Mouse (Mus musculus) heart, postnatal 4 days (tissue): ENCODE measurements around the gene Arhgap21. TPM values are rescaled to one million over a fixed set of nuclear protein-coding genes. Genes with fewer than 3 reads are reported as not detected.

Experiments
- DNase-seq: peaks from one replicate; pipeline ENCODE4 v3.0.0; 2021
- total RNA-seq, 2 experiments: library from RNA; stranded (reverse); gene quantifications; 2 replicates each; pipeline ENCODE4 v1.2.3; 2021

Arhgap21 gene
- 100 to 1,000 TPM; 138 to 140 TPM for total RNA-seq

DNA sequence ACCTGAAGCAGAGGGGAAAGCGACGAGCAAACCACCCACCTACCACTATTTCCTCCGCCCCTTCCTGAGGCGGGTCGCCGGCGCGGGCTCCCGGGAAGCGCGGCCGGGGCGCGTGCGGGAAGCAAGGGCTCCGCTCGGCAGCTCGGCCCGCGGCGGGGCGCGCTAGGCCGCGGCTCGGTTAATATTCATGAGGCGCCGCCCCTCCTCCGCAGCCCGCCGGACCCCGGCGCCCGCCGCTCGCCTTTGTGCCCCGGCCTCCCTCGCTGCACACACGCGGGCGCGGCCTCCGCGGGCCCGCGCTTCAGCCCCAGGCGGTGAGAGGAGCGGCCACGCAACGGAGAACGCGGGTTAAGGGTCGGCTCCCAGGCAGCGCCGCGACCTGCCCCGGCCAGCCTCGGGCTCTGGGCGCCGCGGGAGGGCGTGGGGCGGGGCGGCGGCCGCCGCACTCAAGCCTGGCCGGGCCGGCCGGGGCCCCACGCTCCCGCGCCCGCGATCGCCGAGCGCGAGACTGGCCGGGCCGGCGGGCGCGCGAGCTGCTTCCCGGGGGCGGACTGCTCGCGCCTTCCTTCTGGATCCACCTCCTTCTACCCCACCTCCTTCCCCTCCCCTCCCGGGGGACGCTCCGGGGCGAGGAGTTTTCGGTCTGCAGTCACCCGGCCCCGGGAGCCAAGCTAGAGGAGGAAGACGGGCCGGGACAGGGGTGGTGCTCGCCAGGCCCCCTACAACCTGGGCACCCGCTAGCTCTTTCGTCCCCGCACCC lies at the start of gene Arhgap21:
Arhgap21 (minus strand) TSS at position 441 of the 760 bp plus-strand sequence.
- DNase-seq: peak; percentile 86

DNA sequence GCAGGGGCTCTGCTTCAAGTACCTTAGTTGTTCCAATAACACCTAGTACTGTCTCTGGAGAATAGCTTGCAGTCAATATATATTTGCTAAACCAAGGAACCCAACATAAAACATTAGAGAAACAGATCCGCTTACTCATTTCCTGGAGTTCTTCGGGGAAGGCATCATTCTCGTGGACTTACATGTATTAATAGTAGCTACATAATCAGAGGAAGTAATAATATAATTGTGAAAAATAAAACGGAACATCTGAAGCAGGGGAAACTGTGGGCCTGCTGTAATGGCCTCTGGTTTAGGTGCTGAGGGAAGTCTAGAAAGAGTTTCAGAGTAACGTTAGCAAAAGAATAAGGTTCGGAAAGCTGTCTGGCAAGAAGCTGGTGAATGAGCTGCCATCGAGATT lies 47.9 kb upstream of the Arhgap21 start:
- no peak for DNase-seq

DNA sequence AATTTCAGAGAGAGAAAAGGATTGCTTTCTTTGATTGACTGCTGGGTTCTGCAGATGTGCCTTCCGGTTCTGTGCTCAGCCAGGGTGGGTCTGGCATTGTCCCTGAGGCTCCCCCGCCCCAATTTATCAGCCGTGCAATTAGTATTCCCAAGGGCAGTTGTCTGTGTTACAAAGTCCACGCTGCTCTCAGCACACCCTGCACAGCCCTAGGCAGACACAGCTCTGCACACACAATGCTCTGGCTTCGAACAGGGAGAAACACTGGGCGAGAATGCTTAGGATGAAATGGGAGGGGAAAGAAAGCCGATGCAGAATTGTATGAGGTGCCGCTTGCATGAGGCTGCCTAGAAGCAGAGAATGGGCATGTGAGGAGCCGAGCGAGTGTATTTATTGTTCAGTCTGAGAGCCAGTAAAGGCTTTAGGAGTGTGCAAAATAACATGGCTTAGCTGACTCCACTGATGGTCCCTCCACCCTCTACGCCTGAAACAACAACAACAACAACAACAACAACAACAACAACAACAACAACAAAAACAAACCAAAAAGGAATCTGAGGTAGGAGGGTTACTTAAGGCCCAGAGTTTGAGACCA lies 42.2 kb upstream of the Arhgap21 start:
- DNase-seq: no peak

DNA sequence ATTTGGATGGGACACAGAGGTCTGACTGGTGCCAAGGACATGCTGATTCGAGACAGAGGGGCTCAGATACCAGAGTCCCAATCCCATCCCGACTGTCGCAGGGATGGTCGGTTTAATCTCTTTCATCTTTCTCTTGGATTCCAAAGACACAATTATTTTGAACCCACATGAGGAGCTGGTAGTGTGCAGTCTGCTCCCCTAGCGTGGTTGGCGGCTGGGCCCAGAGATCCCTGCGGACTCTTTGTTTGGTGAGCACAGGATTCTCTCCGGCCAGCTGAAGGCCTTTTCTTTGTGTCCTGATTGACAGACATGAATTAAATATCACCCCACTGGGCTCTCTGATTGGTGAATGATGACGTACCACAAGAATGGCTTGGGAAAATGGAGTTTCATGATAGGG lies 41.5 kb upstream of the Arhgap21 start:
- DNase-seq: no peak

DNA sequence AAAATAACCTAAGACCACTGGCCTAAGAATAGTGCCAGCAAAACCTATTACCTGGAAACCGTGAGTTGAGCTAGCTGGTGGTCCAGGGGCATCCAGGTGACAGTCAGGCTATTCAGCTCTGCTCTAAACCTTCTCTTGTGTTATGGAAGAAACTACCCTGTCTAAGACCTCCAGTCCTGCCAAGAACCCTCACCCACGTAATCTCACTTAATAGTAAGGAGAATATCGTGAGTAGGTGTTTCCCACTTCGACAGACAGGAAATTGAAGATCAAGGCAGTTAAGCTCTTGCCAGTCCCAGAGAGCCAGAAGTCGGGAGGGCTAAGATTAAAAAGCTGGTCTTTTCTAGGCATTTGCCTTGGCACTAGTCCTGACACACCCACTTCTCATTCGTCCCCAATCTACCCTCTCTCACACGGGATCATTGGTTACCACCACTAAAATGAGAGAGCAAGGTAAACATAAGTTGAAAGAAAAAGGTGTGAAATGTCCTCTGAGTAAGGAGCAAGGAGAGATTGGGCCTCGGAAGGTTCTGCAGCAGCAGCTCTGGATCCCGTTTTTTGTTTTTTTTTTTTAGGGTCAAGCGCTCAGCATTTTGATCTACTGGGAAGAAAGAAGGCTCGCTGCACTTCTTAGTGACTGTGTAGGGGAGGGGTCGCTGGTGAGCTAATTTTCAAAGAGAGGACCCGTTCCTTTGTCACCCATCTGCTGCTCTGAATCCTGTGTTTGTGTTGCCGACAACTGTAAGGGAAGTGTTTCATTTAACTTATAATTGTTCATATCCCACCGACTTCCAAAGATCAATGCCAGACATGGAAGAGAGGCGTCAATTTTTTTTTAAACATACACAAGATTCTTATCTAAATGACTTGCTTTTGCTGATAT lies 40.8 kb upstream of the Arhgap21 start:
- no peak for DNase-seq

DNA sequence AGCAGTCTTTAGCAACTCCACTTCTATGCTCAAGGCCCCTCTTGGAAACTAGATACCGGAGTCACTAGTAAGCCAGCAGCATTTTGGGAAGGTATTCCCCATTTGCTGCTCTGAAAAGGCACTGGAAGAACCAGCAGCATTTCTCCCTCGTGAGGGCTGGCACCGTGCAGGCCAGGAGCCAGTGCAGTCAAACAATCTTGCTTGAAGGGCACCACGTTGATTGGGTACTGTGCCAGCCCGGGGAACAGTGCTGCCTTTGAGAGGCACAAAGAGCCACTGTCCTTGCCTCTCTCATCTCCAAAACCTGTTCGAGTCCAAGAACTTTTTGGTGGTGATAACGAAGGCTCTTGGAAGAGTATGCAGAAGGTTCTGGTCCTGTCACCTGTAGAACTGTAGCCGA lies 33.9 kb upstream of the Arhgap21 start:
- no peak for DNase-seq

DNA sequence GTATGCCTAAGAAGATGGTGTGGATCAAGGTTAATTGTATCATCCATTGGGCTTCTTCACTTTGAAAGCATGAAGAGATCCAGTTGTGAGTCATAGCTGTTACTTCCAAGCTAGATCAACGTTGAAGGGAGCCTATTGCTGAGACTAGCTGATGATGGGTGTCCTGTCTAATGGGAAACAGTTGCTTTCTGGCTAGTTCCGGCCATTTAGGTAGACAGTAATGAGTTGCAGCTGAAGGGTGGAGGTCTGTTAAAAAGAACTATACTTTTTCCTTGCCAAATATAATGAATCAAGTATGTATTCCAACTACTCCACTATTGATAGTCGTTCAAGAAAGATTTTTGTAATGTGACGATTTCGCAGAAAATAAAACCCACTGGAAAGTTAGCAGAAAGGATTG lies 32.5 kb upstream of the Arhgap21 start:
- no peak for DNase-seq

DNA sequence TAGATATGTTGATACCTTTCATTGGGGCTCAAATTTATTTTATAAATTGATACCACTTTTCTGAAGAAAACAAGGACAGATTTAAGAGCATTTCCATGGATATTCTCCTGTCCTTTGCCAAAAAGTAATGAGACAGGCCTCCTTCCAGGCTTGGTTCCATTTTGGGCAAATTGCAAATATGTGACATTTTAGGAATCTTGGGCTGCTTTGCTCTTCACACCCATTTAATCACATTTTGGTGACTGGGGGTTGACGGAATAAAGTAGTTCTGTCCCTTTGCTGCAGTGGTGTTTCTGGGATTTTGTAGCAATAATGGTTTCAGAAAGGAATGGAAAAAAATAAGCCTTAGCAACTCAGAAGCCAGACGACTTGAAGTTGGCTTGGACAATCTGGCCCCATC lies 26.9 kb upstream of the Arhgap21 start:
- DNase-seq: no peak

DNA sequence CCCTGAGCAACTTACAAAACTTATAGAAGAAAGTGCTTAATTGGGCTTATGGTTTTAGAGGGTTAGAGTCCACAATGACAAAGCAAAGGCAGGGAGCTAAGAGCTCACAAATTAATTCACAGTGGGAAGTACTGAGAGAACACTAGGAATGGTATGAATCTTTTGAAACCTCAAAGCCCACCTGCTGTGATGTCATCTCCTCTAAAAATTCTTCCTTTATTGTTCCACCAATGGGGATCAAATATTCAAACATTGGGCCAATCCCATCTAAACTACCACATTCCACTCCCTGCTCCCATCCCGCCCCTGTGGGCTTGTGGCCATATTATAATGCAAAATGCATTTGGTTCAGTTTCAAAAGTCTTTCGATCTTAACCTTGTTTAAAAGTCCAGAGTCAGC lies 22.8 kb upstream of the Arhgap21 start:
- DNase-seq: no peak

DNA sequence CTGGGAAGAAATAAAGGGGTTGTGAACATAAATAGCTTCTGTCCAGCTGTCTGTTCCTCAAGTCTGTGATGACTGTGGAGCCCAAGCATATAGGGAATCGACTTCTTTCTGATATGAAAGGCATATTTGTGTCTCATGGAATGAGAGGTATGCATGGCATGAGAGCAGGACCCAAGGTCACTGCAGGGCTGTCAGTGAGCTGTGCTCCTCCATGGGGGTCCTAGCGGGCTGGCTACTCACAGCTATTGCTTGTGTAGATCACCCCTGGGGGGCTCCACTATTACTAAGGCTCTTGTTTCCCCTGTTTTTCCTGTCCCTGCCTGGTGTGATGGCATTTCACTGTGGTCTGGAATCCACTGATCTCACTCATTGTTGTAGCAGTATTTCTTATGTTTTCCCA lies 22.2 kb upstream of the Arhgap21 start:
- no peak for DNase-seq

DNA sequence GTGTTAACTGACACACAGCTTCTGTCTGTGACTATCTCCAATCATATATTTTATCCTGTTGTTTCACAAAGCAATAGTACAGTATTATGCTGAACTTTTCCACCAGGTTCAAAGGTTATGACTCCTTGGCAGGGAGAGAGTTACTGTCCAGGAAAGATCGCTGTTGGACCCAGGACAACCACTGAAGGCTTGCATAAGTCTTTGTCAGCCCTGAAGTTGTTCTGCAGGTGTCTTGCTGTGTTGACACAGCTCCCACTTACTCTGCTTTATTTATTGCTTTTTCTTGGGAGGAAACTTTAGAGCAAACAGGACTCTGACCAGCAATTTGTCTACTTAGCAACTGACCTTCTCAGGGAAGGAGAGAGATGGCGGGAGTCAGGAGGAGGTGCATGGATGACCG lies 21.4 kb upstream of the Arhgap21 start:
- no peak for DNase-seq

DNA sequence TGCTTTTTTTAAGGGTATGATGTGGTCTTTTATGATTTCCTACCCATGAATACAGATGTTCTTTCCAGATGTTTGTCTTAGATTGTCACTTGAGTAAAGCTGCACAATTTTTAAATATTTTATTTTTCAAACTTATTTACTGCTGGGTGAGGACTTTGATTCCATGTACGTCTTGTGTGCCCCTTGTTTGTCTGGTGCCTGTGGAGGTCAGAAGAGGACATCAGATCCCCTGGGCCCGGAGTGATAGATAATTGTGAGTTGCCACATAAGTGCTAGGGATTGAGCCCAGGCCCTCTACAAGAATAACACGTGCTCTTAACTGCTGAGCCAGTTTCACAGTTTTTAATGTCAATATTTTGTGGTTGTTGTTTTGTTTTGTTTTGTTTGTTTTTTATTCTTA lies 19.1 kb upstream of the Arhgap21 start:
- DNase-seq: no peak

DNA sequence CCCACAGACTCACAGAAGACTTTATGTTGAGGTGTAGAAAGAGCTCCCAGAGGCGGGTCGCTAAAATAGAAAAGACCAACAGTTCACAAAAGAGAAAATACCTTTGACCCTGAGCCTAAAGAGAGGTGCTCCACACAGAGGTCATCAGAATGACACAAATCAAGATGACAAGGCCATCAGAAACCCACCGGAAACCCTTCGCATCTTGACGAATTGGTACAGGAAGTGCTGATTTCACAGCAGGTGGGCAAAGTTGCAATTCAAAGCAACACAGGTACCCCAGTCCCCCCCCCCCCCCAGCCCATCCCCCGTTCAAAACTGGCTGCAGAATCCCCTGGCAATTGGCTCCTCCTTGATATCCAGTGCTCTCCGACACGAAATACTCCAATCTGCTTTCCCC lies 10.0 kb upstream of the Arhgap21 start:
- no peak for DNase-seq

DNA sequence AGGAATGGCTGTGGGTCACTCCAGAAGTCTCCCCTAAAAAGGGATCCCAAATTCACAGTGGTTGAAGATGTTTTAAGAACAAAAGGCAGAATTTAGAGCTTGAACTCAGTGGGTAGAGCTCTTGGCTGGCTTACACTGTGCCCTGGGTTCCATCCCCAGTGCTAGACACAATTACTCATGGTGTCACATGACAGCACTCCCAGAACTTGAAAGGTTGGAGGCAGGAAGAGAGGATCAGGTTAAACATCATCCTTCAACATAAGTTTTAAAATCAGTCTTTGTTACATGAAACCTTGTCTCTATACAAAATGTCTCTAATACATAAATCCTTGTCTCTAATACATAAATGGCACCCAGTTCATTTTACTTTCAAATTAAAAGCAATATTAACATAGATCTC lies 8.4 kb upstream of the Arhgap21 start:
- DNase-seq: no peak

DNA sequence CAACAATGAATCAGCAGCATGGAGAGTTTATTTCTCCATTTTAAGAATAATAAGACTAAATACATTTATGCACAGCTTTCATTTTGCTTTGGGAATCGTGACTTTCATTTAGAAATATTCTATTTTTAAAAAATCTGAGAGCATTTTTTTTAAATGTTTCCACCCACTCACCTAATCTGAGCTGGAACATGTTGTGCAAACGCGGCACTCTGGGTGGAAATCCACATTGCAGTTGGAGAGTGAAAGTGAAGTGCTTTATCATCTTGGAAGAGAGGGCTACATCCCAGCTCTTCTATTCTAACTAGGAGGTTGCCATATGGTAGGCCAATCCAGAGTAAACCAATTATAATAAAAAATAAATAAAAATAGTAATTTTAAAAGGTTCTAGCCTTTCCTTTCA lies 4.8 kb upstream of the Arhgap21 start:
- DNase-seq: no peak

DNA sequence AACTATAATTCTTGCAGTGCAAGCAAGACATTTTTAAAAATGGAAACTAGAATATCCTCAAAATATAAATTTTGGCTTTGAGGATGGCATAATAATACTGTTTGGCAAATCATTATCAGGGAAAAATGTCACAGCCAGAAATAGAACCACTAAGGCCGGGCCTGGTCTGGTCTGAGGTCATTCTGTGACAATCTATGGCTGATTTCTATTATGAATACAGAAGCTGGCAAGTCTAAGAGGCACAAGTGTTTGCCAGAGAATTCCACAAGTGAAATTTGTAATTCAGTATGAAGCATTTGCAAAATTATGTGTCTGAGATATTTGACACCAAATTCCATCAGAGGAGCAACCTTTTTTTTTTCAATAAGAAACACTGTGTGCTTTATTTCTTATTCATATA lies 3.5 kb upstream of the Arhgap21 start:
- DNase-seq: no peak

DNA sequence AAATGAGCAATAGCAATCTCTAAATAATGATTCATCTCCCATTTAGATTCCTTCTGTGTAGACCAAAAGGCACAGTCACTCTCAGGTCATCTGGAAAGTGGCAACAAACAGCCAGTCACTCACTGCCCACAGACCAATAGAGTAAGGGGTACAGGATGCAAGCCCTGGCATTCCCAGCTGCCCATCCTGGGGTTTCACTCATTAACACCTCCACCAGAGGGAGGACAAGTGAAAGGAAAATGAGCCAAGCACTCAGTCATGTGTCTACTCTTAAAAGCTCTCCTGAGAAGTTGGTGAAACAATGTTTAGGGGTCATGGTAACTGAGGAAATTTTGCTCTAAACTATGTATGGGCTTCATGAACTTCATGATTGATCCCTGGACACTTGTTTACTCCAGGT lies 2.9 kb upstream of the Arhgap21 start:
- peak; percentile 43 for DNase-seq

DNA sequence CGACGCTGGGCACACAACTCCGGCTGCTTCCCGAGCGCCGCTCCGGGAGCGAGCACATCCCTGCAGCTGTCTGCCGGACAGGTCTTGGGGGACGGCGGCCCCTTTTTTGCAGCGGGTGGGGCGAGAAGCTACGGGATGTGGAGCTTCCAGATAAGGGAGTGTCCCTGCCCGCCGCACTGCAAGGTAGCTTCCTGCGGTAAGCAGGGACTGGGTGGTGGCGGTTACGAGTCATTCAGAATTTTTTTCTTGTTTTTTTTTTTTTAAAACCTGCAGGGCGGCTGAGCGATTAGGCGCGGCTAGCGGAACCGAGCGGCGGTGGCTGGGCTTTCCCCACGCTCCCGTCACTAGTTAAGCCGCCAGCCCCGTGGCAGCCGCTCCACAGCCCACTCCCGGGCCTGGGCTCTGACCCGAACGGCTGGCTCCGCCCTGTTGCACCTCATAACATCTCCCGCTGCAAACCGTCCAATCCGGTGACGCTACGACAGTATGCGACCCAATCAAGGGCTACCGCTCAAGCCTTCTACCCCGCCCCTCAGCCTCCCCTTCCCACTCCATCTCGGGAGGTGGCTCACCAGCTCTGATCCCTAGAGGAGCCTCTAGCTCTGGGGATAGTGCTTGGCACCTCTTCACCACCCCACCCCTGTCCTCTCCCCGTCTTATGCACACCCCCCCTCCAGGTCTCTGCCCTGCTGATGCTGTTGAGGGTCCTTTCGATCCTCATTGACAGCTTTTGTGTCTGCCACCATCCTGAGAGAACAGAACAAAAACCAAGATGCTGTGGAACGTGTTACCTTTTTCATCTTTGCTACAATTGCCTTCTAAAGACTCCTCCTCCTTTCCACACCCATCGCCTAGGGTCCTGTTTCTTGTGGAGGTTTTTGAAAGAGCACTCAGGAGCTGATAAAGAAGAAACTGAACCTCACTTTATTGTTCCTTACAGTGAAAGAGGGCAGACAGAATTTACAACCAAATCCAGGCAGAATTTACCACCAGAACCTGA lies 820 bp upstream of the Arhgap21 start:
- peak; percentile 95 for DNase-seq

DNA sequence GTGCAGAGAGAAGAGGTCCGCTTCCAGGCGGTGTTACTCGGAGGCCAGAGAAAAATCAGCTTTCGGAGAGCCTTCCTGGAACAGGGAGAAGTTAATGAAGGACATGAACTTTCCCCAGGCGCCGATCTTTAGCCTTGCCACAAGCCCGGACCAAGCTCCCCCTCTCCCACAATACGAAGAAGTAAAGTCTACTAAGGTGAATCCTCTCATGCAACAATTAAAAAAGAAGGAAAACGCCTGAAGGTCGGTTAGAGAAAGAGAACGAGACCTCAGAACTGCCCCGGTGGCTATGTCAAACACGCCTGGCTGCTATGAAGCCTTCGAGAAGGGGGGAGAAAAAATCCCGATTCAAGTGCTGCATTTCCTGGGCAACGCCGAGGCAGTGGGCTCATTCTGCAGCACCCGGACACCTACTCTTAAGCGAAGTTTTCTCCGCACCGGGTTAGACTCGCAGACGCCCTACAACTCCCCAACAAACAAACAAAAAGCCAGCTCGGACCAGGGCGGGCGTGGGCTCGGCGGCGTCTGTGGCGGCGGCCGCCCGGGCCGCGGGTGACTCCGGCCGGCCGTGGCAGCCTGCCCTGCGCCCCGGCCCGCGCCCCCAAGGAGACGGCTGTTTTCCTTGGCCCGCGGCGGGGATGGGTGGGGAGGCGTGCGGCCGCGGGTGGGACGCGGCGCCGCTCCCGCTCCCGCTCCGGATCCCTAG lies 882 bp downstream of the Arhgap21 start:
- peak; percentile 45 for DNase-seq

DNA sequence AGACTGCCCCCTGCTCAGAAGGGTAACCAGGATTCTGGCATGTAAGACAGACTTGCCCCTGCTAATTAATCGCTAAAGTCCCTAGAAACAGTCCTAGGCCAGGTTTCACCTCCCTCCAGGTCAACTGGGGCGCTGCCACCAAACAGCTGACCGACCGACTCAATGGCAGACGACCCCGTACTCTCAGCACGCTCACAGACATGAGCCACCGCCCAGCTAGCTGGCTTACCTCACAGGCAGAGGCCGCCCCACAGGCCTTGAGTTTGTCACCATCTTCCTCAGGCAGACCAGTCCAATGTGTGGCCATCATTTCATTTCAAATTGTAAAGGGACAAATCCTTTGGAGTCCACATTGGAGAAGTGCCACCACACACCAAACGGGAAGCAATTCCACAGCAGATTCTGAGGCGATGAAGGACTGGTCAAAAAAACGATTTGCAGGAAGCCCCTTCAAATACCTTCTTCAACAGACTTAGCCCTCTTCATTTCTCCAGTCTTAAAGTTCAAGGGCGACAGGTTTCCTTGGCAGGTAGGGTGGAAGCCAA lies 1.5 kb downstream of the Arhgap21 start:
- DNase-seq: peak; percentile 62
